Mouse (Mus musculus) stomach, postnatal 0 days (tissue): ENCODE measurements around the gene Eif4g1.

Experiments
- CTCF ChIP-seq: IDR thresholded peaks from 2 replicates; pipeline ENCODE4 v1.5.1; 2016; ENCODE audit warnings: antibody characterized with exemption, low read depth, mild to moderate bottlenecking, moderate library complexity
- EP300 ChIP-seq: optimal IDR thresholded peaks from 2 replicates; pipeline ENCODE3; 2016; ENCODE audit warnings: antibody characterized with exemption

- TF ChIP-seq EP300 (no peak), CTCF (no peak)
Observed at GRCm38 (mm10) chr16:20690774-20691173, 22.7 kb downstream of the Eif4g1 start.
